Mouse (Mus musculus) hindbrain, embryonic 12.5 days (tissue): ENCODE measurements around the gene Ciapin1. TPM values are rescaled to one million over a fixed set of nuclear protein-coding genes. Genes with fewer than 3 reads are reported as not detected.

Experiments
- ATAC-seq: fragments of 200-750 bp; cut with Nextera tagmentation; 2 replicates; pipeline ENCODE4 v1.8.0; 2017; ENCODE audit warnings: moderate TSS enrichment; ENCODE audit not compliant: low FRiP score
- H3K27ac ChIP-seq: fragments of 300-500 bp; sonication (generic); 2 replicates; pipeline ENCODE4 v1.5.1; 2016; ENCODE audit warnings: mild to moderate bottlenecking
- H3K27me3 ChIP-seq: fragments of 300-500 bp; sonication (generic); 2 replicates; pipeline ENCODE4 v1.6.1; 2016; ENCODE audit warnings: mild to moderate bottlenecking
- H3K36me3 ChIP-seq: fragments of 300-500 bp; sonication (generic); 2 replicates; pipeline ENCODE4 v1.6.1; 2016; ENCODE audit warnings: mild to moderate bottlenecking
- H3K4me1 ChIP-seq: fragments of 300-500 bp; sonication (generic); 2 replicates; pipeline ENCODE4 v1.6.1; 2016
- H3K4me2 ChIP-seq: fragments of 300-500 bp; sonication (generic); replicated peaks from 2 replicates; pipeline ENCODE4 v1.6.1; 2016; ENCODE audit warnings: mild to moderate bottlenecking
- H3K4me3 ChIP-seq: fragments of 300-500 bp; sonication (generic); 2 replicates; pipeline ENCODE4 v1.5.1; 2016; ENCODE audit warnings: mild to moderate bottlenecking
- H3K9ac ChIP-seq: fragments of 300-500 bp; sonication (generic); 2 replicates; pipeline ENCODE4 v1.6.1; 2016; ENCODE audit warnings: mild to moderate bottlenecking, moderate library complexity
- H3K9me3 ChIP-seq: fragments of 300-500 bp; sonication (generic); replicated peaks from 2 replicates; pipeline ENCODE4 v1.6.1; 2016; ENCODE audit warnings: mild to moderate bottlenecking
- WGBS: fragments of 180-500 bp; shearing (Covaris S2); methylation state at CpG from one replicate; pipeline ENCODE4 v1.1.7; 2016; 5-methylcytosine and 5-hydroxymethylcytosine counted together
- polyA plus RNA-seq: library from polyadenylated mRNA; unstranded; fragments of >200 nt; fragmentation: Nextera tagmentation; extraction: Ambion mirVana; gene quantifications from 2 replicates; pipeline ENCODE4 v1.2.1, GENCODE M21; 2016

Ciapin1 gene
- polyA plus RNA-seq, 1 experiment from 2014 or later: 169 TPM

- 49% methylated on average over 14 of the region's 14 CpGs for WGBS
- Histone ChIP-seq H3K36me3 (no peaks in the 10 kb centered on the region), H3K9ac (no peak overlapping the region), H3K9me3 (no peaks in the 10 kb centered on the region), H3K4me2 (no peak overlapping the region), H3K27ac (no peak overlapping the region), H3K4me3 (no peak overlapping the region), H3K27me3 (0 out of 2 replicates have a peak, but pooled peaks cover 2% of the 10 kb centered on the region), H3K4me1 (peaks cover 2% of the 10 kb centered on the region; the same call in 1 of the 2 replicates)
- ATAC-seq: no peak
Measured at GRCm38 (mm10) chr8:94801293-94802095, 36.7 kb downstream of the Ciapin1 start.

- no peak overlapping the region for H3K4me3 ChIP-seq
- H3K9ac ChIP-seq: no peak overlapping the region
- 0 out of 2 replicates have a peak, but pooled peaks cover 2% of the 10 kb centered on the region for H3K27me3 ChIP-seq
- no peak overlapping the region for H3K27ac ChIP-seq
- no peaks in the 10 kb centered on the region for H3K9me3 ChIP-seq
- H3K4me2 ChIP-seq: no peak overlapping the region
- H3K4me1 ChIP-seq: peaks cover 2% of the 10 kb centered on the region; the same call in 1 of the 2 replicates
- H3K36me3 ChIP-seq: no peaks in the 10 kb centered on the region
- WGBS: 68% methylated on average over 7 of the region's 7 CpGs
- ATAC-seq: no peak
Measured at GRCm38 (mm10) chr8:94800278-94800968, 37.7 kb downstream of the Ciapin1 start.

- ATAC-seq: no peak
- Histone ChIP-seq H3K36me3 (no peaks in the 10 kb centered on the region), H3K4me2 (no peak overlapping the region), H3K27me3 (no peaks in the 10 kb centered on the region), H3K9me3 (no peaks in the 10 kb centered on the region), H3K27ac (no peak overlapping the region), H3K9ac (no peak overlapping the region), H3K4me3 (no peak overlapping the region), H3K4me1 (no peaks in the 10 kb centered on the region)
- WGBS: 95% methylated on average over 2 of the region's 2 CpGs
Measured at GRCm38 (mm10) chr8:94794782-94795181, 43.4 kb downstream of the Ciapin1 start.

- 87% methylated on average over 4 of the region's 4 CpGs for WGBS
- H3K9ac ChIP-seq: no peak overlapping the region
Measured at GRCm38 (mm10) chr8:94794368-94794767, 43.8 kb downstream of the Ciapin1 start.

GRCm38 (mm10) chr8:94789256-94789955 is 48.8 kb downstream of the Ciapin1 start:
- H3K27me3 ChIP-seq: no peaks in the 10 kb centered on the region
- H3K4me1 ChIP-seq: no peaks in the 10 kb centered on the region
- no peak overlapping the region for H3K9ac ChIP-seq
- H3K4me3 ChIP-seq: no peak overlapping the region
- no peaks in the 10 kb centered on the region for H3K9me3 ChIP-seq
- H3K4me2 ChIP-seq: no peak overlapping the region
- no peak overlapping the region for H3K27ac ChIP-seq
- no peaks in the 10 kb centered on the region for H3K36me3 ChIP-seq
- 62% methylated on average over 10 of the region's 10 CpGs for WGBS
- no peak for ATAC-seq

More at GRCm38 (mm10) chr8:94794368-94794767, 43.8 kb downstream of the Ciapin1 start:
- Histone ChIP-seq H3K4me3 (no peak overlapping the region), H3K4me2 (no peak overlapping the region), H3K4me1 (no peaks in the 10 kb centered on the region), H3K27me3 (no peaks in the 10 kb centered on the region), H3K27ac (no peak overlapping the region), H3K36me3 (no peaks in the 10 kb centered on the region), H3K9me3 (no peaks in the 10 kb centered on the region)
- ATAC-seq: no peak

GRCm38 (mm10) chr8:94787524-94788501 is 50.3 kb downstream of the Ciapin1 start:
- WGBS: 79% methylated on average over 15 of the region's 15 CpGs
- no peaks in the 10 kb centered on the region for H3K27me3 ChIP-seq
- no peak overlapping the region for H3K9ac ChIP-seq
- no peaks in the 10 kb centered on the region for H3K9me3 ChIP-seq
- ATAC-seq: no peak
- no peak overlapping the region for H3K4me2 ChIP-seq
- no peak overlapping the region for H3K27ac ChIP-seq
- H3K36me3 ChIP-seq: no peaks in the 10 kb centered on the region
- no peaks in the 10 kb centered on the region for H3K4me1 ChIP-seq
- no peak overlapping the region for H3K4me3 ChIP-seq

GRCm38 (mm10) chr8:94785995-94786595 is 52.1 kb downstream of the Ciapin1 start:
- Histone ChIP-seq H3K9ac (no peak overlapping the region), H3K4me2 (no peak overlapping the region), H3K27me3 (no peaks in the 10 kb centered on the region), H3K4me1 (peaks cover 7% of the 10 kb centered on the region), H3K27ac (no peak overlapping the region), H3K4me3 (no peak overlapping the region), H3K9me3 (no peaks in the 10 kb centered on the region), H3K36me3 (no peaks in the 10 kb centered on the region)
- 76% methylated on average over 6 of the region's 6 CpGs for WGBS
- ATAC-seq: no peak

- no peak overlapping the region for H3K4me3 ChIP-seq
- peaks cover 7% of the 10 kb centered on the region for H3K4me1 ChIP-seq
- no peaks in the 10 kb centered on the region for H3K27me3 ChIP-seq
- H3K9me3 ChIP-seq: no peaks in the 10 kb centered on the region
- no peak overlapping the region for H3K4me2 ChIP-seq
- whole genome bisulfite sequencing: 71% methylated on average over 12 of the region's 12 CpGs
- H3K27ac ChIP-seq: no peak overlapping the region
- H3K9ac ChIP-seq: no peak overlapping the region
- H3K36me3 ChIP-seq: no peaks in the 10 kb centered on the region
- ATAC-seq: no peak
Measured at GRCm38 (mm10) chr8:94785247-94785985, 52.7 kb downstream of the Ciapin1 start.

GRCm38 (mm10) chr8:94783890-94784289 is 54.3 kb downstream of the Ciapin1 start:
- no peak for ATAC-seq
- Histone ChIP-seq H3K9ac (no peak overlapping the region), H3K4me1 (peaks cover 12% of the 10 kb centered on the region), H3K4me3 (no peak overlapping the region), H3K36me3 (no peaks in the 10 kb centered on the region), H3K27me3 (no peaks in the 10 kb centered on the region), H3K27ac (no peak overlapping the region), H3K9me3 (no peaks in the 10 kb centered on the region), H3K4me2 (no peak overlapping the region)
- 77% methylated on average over 4 of the region's 4 CpGs for WGBS

- Histone ChIP-seq H3K4me3 (no peak overlapping the region), H3K4me2 (no peak overlapping the region), H3K4me1 (peaks cover 24% of the 10 kb centered on the region), H3K36me3 (no peaks in the 10 kb centered on the region), H3K9me3 (no peaks in the 10 kb centered on the region), H3K9ac (no peak overlapping the region), H3K27ac (no peak overlapping the region), H3K27me3 (no peaks in the 10 kb centered on the region)
- ATAC-seq: no peak
- 8% methylated on average over 11 of the region's 11 CpGs for WGBS
Measured at GRCm38 (mm10) chr8:94781838-94782235, 56.3 kb downstream of the Ciapin1 start.
